Mouse (Mus musculus): ENCODE measurements around the gene Arid2.

DNA sequence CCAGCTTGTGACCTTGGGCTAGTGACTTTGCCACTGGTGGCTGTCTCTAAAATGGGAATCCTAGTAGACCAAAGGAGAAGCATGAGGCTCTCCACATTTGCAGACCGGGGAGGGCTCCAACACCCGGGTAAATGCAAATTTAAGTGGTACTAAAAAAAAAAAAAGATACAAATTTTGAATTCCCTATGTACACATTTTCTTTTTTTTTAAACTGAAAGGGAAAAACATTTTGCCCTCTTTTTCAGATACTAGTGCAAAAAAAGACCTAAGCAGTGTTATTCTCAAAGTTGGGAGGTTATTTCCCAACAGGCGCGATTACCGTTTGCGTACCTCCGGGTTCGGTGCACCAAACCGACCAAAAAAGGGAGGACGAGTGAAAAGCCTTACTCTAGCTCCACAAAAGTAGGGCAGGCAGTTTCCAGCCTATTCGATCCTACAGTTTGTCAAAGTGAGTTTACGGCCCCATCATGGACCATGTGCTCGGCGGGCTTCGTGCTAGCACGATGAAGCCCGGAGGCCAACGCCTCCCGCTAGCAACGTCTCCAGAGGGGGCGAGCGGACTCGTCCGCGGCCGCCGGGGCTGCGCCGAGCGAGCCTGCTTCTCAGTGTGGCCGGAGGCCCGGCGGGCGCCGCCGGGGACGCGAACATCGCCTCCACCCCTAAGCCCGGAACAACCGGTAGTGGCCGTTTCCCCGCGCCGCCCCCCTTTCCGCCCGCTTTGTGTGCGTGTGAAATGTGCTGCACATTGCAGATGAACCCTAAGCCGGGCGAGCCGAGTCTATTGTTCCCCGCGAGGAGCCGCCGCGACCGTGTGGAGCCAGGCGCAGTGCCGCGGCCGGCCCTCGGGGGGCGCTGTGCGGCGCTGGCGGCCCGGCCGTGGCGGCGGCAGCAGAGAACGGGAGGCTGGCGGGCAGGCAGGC, 1.0 kb upstream of the Arid2 start:
- TF ChIP-seq EP300 (IDR thresholded peaks at IDR 0.05; ENCODE audit: low read depth in 1 of 2, low read length in 2 of 2) (peak in 1 of 2 experiments; percentile 53; a peak in 1 of 4 replicates), POLR2A (IDR thresholded peaks at IDR 0.05; ENCODE audit: control insufficient read depth in 1 of 2, insufficient read depth in 1 of 2, low read depth in 1 of 2, low read length in 2 of 2, poor library complexity in 1 of 2) (peak; percentile 39 to 65; a peak in 2 of 4 replicates), KAT2A (conservative IDR thresholded peaks at IDR 0.05; ENCODE audit: low read depth, low read length) (no peak; the same call in 1 of the 2 replicates), SMC3 (IDR thresholded peaks at IDR 0.05; ENCODE audit: low read depth, low read length) (no peak)

Data from MEL (cell line).